Mouse (Mus musculus) ES-CJ7 (cell line): ENCODE data around the gene Pxmp4.

Experiments
- DNase-seq: peaks from one replicate; pipeline ENCODE4 v3.0.0; 2011; ENCODE audit warnings: low read depth, low spot score

Pxmp4 gene

DNA sequence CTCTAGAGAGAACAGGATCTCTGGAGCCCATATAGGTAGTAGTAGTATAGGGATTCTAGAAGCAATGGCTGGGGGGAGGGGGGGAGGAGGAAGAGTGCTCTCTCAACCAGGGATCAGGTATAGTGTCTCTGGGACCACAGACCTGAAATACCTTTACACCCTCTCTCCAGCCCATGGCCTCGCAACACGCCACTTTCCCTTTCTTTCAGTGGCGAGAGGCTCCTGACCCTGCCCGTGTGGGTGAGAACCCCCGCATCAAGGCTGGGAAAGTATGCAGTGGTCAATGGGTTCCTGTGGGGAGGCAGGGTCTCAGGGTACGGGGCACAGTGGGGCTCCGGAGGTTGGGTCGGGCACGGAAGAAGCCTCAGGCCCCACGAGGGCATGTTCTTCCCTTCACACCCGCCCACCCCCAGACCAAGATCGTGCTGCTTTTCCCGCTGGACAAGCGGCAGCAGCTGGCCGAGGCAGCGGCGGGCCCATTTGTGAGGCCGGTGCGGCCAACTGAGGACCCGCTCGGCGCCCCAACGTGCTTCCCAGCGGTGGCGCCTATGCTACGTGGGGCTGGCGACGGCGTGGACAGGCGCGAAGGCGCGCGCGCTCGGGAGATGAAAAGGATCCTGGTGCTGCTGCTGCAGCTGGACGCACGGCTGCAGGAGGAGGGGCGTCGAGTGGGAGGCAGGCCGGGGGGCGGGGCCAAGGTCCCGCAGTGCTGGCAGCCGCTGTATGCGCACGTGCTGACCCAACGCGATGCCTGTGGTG is 54.2 kb downstream of the Pxmp4 start:
- peak; percentile 73 for DNase-seq

DNA sequence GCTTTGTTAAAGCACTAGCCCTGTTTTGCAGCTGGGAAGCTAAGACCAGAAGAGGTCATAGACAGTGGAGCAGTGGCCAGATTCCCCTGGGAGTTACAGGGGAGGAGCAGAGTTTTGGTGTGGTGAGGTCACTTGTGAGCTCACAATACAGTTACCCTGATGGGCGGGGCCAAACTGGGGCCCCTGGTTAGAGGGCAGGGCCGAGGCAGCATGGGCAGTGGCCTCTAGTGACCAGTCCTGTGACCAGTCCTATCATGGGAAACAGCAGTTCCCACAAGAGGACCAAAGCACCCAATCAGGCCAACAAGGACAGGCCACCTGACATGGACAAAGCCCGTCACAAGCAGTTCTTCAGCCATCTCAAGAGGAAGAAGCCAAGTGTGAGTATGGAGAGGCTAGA is 54.8 kb downstream of the Pxmp4 start:
- no peak for DNase-seq

DNA sequence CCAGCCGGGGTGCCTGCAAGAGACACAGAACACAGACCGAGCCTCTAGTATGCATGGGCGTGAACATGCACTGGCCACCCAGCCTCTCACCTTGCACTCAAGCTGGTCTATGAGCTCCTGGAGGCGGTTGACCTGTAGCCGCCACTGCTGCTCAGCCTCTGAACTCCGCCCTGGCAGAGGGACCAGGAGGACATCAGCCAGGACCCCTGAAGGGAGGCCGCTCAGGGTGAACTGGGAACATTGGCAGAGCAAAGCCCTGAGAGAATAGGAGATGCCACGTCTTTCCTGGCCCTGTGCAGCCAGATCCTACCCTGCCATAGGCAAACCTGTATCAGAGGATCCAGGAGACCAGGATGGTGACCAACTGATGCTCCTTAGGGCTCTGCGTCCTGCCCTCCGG is 56.8 kb downstream of the Pxmp4 start, which contains the start of gene 1700003F12Rik:
TSS of gene 1700003F12Rik (plus strand) at position 375 of the 400 bp plus-strand sequence.
- DNase-seq = no peak

DNA sequence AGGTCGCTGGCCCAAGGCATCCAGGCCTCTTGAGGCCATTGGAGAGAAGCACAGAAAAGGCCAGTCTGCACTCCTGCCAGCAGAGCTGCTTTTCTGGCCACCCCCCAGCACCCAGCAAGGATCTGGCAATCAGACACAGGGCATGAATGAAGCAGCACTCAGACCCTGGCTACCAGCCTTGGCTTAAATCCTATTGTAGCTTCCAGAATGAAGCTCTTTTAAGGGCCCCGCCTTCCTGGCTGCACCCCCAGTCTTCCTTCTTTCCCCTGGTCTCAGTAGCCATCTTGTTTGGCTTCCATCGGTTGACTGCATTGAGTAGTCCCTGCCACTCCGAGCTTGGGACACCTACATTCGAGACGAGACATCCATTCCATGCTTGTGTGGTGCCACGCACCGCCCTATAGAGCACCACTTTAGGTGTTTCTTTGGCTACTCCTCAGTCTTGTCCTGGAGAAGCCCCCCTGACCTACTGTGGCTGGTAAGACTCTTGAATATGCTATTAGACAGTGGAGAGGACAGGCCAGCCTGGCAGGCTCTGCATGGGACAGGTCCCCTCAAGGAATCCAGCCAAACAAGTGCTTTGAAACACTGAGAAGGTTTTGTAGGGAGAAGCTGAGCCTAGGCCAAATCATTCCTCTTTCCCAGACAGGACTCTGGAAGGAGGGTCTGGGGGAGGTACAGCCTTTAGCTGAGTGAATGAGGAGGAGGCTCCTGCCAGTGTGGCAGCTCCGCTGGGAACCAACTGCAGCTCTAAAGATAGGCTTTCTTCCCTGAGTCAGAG is 59.8 kb downstream of the Pxmp4 start:
- no peak for DNase-seq

DNA sequence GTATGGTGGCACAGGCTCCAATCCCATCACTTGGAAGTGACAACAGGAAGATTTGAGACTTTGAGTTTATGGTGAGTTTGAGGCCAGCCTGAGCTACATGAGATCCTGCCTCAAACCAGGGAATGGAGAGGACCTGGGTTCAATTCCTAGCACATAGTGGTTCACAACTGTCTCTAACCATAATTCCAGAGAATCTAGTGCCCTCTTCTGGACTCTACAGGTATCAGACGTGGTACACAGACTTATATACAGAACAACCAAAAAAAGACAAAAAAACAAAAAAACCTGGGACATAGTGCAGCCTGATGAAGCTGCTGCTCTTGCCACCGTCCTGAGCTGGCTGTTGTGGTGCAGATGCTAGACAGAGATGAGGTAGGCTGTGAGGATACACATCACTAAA is 61.9 kb downstream of the Pxmp4 start:
- no peak for DNase-seq

DNA sequence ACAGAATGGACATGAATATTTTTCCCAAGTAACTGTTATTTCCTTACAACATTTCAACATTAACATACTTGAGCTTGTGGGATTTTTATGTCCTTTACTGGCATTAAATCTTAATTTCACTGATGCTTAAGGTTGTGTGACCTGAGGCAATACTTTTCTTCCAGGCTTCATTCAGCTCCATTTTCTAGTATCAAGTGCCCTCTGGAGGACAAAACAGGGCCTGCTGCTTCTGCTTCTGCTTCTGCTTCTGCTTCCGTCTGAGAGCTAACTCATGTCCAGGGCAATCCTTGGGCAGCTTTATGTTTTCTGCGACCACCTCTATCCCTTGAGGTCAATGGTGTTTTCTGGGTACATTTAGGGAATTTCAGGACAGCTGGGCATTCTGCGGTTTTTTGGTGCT is 63.8 kb downstream of the Pxmp4 start:
- peak; percentile 39 for DNase-seq

DNA sequence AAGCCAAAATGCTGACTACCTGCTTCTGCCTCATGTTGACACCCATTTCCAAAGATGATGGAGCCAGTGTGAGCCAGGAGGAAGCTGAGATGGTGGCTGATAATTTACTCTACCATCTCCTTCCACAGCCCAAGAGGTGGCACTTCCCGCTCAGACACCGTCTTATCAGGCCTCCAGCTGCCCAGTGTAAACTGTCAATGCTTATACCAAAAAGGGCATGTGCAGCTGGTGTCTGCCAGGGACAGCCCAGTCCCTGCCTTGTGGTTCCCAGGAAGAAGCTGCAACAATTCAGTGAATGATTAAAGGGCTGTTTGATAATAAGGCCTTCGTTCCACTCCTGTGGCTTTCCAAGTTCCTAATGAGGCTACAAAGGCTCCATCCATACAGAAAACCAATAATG is 64.8 kb downstream of the Pxmp4 start:
- DNase-seq = no peak

DNA sequence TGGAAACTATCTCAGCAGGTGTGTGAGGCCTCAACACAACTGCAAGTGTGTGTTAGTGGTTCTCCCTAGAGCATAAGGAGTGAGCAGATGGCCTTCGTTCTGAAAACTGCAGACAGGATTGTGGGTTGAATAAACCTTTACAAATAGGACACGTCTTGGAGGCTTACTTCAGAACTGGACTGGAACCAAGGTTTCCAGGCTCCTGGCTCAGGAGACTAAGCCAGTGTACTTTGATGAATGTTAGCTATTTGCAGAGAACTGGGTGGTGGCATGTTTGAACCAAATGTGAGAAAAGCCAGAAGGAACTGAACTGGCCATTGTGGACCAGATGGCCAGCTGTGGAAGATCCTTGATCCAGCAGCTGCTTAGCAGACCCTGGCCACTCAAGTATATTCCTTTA is 65.2 kb downstream of the Pxmp4 start:
- no peak for DNase-seq
